Mouse (Mus musculus) heart, adult 8-10 months (tissue): ENCODE results near the gene Hps1. TPM values are rescaled to one million over a fixed set of nuclear protein-coding genes. Genes with fewer than 3 reads are reported as not detected.

Experiments used
- DNase-seq: peaks from one replicate; pipeline ENCODE4 v3.0.0; 2022; ENCODE audit warnings: low spot score
- total RNA-seq, 4 experiments: library from RNA; stranded (reverse); gene quantifications; 2 replicates each; pipeline ENCODE4 v1.2.4; 2022

Gene Hps1
- total RNA-seq, 4 experiments from 2014 or later = 1.1 to 2.7 (median 1.7) TPM

DNA sequence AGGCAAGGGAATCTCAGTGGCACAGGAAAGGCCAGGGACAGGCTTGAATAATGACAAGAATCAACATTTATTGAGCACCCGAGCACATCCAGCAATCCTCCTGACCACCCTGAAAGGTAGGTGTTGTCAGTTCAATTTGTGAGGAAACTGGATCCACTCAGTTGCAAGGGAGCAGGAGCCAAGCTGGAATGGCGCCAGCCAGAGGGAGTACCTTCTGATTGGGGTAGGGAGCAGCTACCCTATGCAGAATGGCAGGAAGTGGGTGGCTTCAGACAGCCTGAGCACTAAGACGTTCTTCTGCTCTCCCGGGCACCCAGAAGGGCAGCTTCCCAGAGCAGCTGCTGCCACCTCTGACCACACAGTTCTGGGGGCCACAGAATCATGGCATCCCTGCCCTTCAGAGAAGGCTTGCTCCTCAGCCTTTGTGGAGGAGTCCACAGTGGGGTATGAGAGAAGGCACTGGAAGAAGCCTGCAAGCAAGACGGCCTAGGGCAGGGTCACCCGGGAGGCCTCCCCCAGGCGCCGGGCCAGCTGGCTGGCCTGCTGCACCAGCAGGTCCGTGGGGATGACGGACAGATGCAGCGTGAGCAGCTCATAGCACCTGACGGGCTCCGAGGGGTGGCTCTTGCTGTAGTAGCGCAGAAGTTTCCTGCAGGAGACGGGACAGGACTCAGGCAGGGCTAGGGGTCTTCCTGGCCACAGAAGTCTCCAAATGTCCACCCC is 24.5 kb downstream of the Hps1 start:
- no peak for DNase-seq

- peak; percentile 88 for DNase-seq
Measured at GRCm38 (mm10) chr19:42753141-42753917, 26.4 kb downstream of the Hps1 start.

DNA sequence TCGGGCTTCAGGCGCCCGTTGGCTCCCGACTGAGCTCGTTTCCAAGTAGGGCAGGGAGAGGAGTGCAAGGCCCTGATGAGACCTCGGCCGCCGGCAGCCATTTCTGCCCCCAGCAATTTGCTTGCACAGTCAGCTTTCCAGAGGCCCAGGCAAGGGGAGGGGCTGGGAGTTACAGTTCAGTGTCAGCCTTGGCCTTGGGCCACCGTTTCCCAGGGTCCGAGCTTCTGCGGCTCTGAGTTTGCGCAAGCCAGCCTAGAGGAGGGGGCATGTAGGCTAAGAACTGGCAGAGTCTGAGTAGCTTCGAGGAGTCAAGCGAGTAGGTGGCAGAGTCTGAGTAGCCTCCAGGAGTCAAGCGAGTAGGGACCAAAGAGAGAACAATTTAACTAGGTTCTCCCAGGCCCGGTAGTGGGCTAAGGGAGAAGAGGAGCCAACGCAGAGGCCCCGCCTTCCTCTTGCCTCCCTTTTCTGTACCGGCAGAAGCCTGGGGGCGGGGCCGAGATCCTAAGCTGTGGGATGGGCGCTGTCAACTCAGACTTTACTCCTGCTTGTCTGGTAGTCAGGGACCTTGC is 27.3 kb downstream of the Hps1 start, which contains the start of gene Pyroxd2:
Gene Pyroxd2, minus strand, starts transcription at position 413 of the 569 bp plus-strand sequence.
- DNase-seq = peak; percentile 83

DNA sequence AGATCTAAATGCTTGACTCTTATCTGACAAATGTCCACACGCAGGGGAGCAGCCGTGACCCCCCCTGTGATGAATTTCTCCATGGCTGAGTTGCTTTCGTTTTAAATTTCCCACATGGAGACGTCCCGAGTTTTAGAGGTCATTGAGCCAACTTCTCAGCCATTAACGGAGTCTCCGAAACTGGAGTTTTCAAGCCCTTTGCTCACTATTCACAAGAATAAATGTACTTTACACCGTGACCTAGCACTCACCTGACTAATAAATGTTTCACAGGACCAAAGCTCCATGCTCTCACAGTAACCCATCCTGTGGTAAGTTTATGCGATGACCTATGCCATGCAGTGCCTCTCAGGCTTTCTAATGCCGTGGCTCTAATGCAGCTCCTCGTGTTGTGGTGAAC is 29.6 kb downstream of the Hps1 start:
- DNase-seq = no peak

DNA sequence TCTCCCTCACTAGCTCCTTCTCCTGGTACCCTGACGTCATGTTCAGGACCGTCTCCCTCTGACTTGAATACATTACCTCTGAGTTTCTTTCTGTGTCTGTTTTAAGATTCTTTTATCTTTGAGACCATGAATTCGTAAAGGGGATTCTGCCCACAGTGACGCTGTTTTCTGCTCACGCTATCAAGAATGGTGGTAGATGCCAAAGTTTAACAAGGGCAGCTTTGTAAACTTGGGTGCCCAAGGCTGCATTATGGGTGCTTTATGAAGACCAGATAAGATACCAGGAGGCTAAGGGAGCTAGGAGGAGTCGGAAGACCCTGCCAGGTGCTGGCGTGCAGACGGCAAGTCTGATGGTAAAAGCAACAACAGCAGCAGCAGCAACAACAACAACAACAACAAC is 33.1 kb downstream of the Hps1 start:
- DNase-seq = no peak

- DNase-seq = no peak
Measured at GRCm38 (mm10) chr19:42745869-42746224, 33.9 kb downstream of the Hps1 start.

- no peak for DNase-seq
Measured at GRCm38 (mm10) chr19:42745084-42745868, 34.5 kb downstream of the Hps1 start.

DNA sequence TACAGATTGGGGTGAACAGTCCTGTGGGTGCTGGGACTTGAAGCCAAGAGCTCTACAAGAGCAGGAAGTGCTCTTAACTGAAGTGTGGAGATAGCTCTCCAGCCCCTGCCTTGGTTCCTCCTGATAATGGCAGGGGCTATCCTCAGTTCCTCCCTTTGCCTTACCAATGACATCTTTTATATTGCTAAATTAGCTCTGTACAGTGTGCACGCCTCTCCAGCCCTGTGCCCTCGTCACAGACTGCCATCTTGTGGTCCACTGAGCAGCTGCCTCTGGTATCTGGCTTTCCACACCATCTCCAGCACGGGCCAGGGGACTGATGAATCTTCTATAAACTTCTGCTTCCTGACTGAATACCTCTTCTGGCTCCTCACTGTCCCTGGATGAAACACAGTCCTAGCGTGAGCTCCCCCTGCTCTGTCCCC is 35.6 kb downstream of the Hps1 start:
- peak; percentile 37 for DNase-seq

DNA sequence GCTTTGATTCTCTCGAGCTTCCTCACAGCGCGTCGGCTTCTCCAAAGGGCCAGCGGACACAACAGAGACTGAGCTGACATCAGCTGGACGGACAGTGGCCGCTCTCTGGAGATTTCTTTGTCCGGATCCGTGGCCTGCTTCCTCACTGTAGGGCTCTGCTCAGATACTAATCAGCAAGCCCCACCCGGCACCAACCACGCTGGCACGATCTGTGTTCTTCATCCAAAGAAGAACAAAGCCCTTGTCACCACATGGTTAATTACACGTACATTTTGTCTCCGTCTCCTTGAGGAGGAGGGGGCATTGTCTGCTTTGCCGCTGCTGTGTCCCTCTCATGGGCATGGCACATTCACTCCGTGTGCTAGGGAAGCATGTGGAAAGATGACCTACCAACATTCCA is 36.5 kb downstream of the Hps1 start:
- no peak for DNase-seq

GRCm38 (mm10) chr19:42741884-42742283 is 37.9 kb downstream of the Hps1 start:
- no peak for DNase-seq

GRCm38 (mm10) chr19:42740163-42740899 is 39.4 kb downstream of the Hps1 start:
- DNase-seq = no peak

GRCm38 (mm10) chr19:42739734-42740133 is 40.0 kb downstream of the Hps1 start:
- DNase-seq = no peak

- DNase-seq = no peak
Measured at GRCm38 (mm10) chr19:42737753-42738152, 42.0 kb downstream of the Hps1 start.

GRCm38 (mm10) chr19:42734982-42735381 is 44.8 kb downstream of the Hps1 start:
- no peak for DNase-seq

DNA sequence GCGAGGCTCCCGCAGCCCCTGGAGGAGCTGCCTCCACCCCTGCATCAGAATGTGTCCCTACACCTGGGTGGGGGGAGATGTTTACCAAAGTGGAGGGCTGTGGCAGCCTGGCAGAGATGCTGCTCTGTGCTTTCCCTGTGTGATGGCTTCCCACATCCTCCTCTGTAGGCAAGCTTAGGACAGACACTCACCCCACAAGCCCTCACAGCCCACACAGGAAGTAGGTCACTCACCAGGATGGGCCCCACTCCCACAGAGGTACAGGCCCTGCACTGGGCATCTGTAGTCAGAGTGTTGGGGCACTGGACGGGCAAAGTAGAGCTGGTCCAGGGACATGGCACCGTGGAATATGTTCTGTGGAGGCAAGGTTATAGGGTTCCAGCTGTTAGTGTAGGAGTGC is 52.4 kb downstream of the Hps1 start:
- DNase-seq = no peak

- DNase-seq = no peak
Measured at GRCm38 (mm10) chr19:42726766-42727165, 53.0 kb downstream of the Hps1 start.

- DNase-seq = no peak
Measured at GRCm38 (mm10) chr19:42725973-42726350, 53.8 kb downstream of the Hps1 start.

- peak; percentile 17 for DNase-seq
Measured at GRCm38 (mm10) chr19:42725056-42725972, 54.5 kb downstream of the Hps1 start.

GRCm38 (mm10) chr19:42723302-42723701 is 56.5 kb downstream of the Hps1 start:
- DNase-seq = no peak

DNA sequence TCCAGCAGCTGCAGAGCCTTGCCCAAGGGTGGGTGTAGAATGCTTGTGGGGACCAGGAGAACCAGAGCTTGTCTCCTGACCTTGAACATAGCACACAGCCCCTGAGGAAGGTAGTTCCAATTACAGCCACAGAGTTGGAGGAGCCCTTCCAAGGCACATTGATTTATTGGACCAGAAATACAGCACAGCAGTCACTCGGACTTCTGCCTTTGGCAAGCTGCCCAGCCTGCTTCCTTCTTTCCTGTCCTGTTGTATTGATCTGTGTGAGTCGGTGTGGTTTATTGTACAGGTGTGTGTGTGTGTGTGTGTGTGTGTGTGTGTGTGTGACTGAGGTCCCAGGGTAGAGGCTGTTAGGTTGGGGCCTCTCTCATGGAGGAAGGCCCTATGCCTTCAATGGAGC is 57.3 kb downstream of the Hps1 start:
- DNase-seq = no peak
